ENCODE assay signal across 19 mouse cellular contexts in the genomic region with DNA sequence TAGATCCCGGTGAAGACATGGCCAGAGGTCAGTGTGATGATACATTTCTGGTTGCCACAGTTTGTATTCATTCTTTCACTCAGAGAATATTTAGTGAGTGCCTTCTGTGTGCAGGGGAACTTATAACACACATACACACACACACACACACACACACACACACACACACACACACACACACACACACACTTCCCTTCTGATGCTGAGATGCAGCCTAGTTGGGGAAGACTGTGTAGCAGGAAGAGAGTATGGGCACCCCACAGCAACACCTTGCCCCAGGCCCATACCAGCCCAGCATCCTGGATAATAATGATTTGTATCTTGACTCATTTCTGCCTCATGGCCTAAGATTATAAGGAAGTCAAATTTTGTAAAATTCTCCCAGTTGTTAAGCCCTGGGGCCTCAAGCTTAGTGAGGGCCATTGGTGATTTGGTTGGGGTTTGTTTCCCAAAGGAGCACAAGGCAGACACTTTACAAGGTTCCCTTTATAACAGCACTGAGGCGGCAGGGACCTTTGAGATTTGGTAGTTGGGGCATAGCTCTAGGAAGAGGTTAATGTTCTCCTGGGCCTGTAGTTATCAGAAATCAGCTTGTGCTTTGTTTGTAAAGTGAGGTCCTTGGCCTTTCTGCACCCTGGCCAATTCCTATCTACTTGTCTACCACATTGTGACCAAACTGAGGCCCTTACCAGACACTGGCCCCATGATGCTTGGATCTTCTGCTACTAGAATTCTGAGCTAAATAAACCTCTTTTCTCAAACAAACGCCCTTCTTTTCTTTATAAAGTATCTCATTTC.
DNase-seq lines count a peak whose midpoint lies in the region; ATAC-seq and TF ChIP-seq lines count a peak whose summit lies in the region.
"Had no signal": no experiment of that assay in that cellular context is flagged by ENCODE, and none has a peak within 500 bp of the region (broad histone marks: within the 10 kb centered on the region; RNA-seq: fewer than 3 reads in every experiment).

No protein-coding gene starts in this region.

- H3K4me1 ChIP-seq in hindbrain, embryonic 15.5 days (replicated peaks): peaks cover 12% of the 10 kb centered on the region
- H3K4me1 ChIP-seq in hindbrain, embryonic 11.5 days (replicated peaks; ENCODE audit: control insufficient read depth, insufficient read depth, low read length): no peaks in the 10 kb centered on the region
- H3K4me1 ChIP-seq in midbrain, embryonic 10.5 days: peaks cover 24% of the 10 kb centered on the region
- H3K4me1 ChIP-seq in midbrain, embryonic 11.5 days (ENCODE audit: control insufficient read depth, insufficient read depth, low read length): peaks cover 4% of the 10 kb centered on the region; the same call in 1 of the 2 replicates
- peaks cover 26 to 27% of the 10 kb centered on the region in 2 experiments for H3K4me1 ChIP-seq in MEL (ENCODE audit: control insufficient read depth in 1 of 2, insufficient read depth in 2 of 2, low read length in 2 of 2)
- H3K4me1 ChIP-seq: kidney, embryonic 15.5 days had no signal

- no peak for TF ChIP-seq EP300 in MEL (IDR thresholded peaks at IDR 0.05; ENCODE audit: low read depth in 1 of 2, low read length in 2 of 2)

- H3K9ac ChIP-seq in hindbrain, embryonic 15.5 days: no peak overlapping the region
- no peak overlapping the region for H3K9ac ChIP-seq in hindbrain, embryonic 11.5 days (ENCODE audit: low read depth, low read length)
- no peak overlapping the region; the same call in 1 of the 2 replicates for H3K9ac ChIP-seq in midbrain, embryonic 11.5 days (ENCODE audit: low read length)
- H3K9ac ChIP-seq in MEL (ENCODE audit: control insufficient read depth, low read depth, low read length, poor library complexity, severe bottlenecking): no peak overlapping the region
- H3K9ac ChIP-seq: embryonic facial prominence, embryonic 15.5 days; kidney, embryonic 15.5 days; liver, embryonic 15.5 days had no signal

- H3K79me2 ChIP-seq in MEL (ENCODE audit: control insufficient read depth, insufficient read depth, low read length, poor library complexity): no peaks in the 10 kb centered on the region

- H3K36me3 ChIP-seq in hindbrain, embryonic 15.5 days: no peaks in the 10 kb centered on the region
- no peaks in the 10 kb centered on the region for H3K36me3 ChIP-seq in hindbrain, embryonic 11.5 days (ENCODE audit: control insufficient read depth, insufficient read depth, low read length)
- peaks cover 13% of the 10 kb centered on the region; the same call in 1 of the 2 replicates for H3K36me3 ChIP-seq in midbrain, embryonic 10.5 days
- H3K36me3 ChIP-seq in midbrain, embryonic 11.5 days (ENCODE audit: control insufficient read depth, insufficient read depth, low read length): no peaks in the 10 kb centered on the region
- H3K36me3 ChIP-seq in MEL (ENCODE audit: control insufficient read depth in 1 of 2, insufficient read depth in 2 of 2, low read length in 2 of 2): peaks cover 0 to 25% of the 10 kb centered on the region in 2 experiments; a peak in 2 of 4 replicates
- H3K36me3 ChIP-seq: embryonic facial prominence, embryonic 15.5 days; G1E; heart, embryonic 10.5 days; kidney, embryonic 15.5 days; liver, embryonic 15.5 days had no signal

- no peak overlapping the region for H3K4me3 ChIP-seq in hindbrain, embryonic 15.5 days
- H3K4me3 ChIP-seq in hindbrain, embryonic 11.5 days (ENCODE audit: low read depth, low read length): no peak overlapping the region
- no peak overlapping the region for H3K4me3 ChIP-seq in midbrain, embryonic 10.5 days
- H3K4me3 ChIP-seq in midbrain, embryonic 11.5 days (ENCODE audit: low read depth, low read length): no peak overlapping the region
- H3K4me3 ChIP-seq in MEL (ENCODE audit: control insufficient read depth in 1 of 2, insufficient read depth in 1 of 2, low read depth in 2 of 2, low read length in 2 of 2): no peak overlapping the region
- H3K4me3 ChIP-seq: embryonic facial prominence, embryonic 15.5 days; gastrocnemius, adult 2 months; heart, embryonic 10.5 days; kidney, embryonic 15.5 days; liver, embryonic 15.5 days had no signal

- WGBS in hindbrain, embryonic 15.5 days: 92% methylated on average over 3 of the region's 3 CpGs
- 80% methylated on average over 3 of the region's 3 CpGs for WGBS in hindbrain, embryonic 11.5 days
- WGBS in midbrain, embryonic 10.5 days: 81% methylated on average over 3 of the region's 3 CpGs
- WGBS in midbrain, embryonic 11.5 days: 81% methylated on average over 3 of the region's 3 CpGs

- H3K27me3 ChIP-seq in hindbrain, embryonic 15.5 days: no peaks in the 10 kb centered on the region
- H3K27me3 ChIP-seq in hindbrain, embryonic 11.5 days (ENCODE audit: control insufficient read depth, insufficient read depth, low read length): no peaks in the 10 kb centered on the region
- no peaks in the 10 kb centered on the region for H3K27me3 ChIP-seq in midbrain, embryonic 10.5 days (ENCODE audit: low read depth, poor library complexity, severe bottlenecking)
- H3K27me3 ChIP-seq in midbrain, embryonic 11.5 days (ENCODE audit: control insufficient read depth, insufficient read depth, low read length): no peaks in the 10 kb centered on the region
- H3K27me3 ChIP-seq in MEL (ENCODE audit: control insufficient read depth in 1 of 2, insufficient read depth in 2 of 2, low read length in 2 of 2): no peaks in the 10 kb centered on the region
- H3K27me3 ChIP-seq: embryonic facial prominence, embryonic 15.5 days; kidney, embryonic 15.5 days; liver, embryonic 15.5 days had no signal

- no peak overlapping the region for H3K4me2 ChIP-seq in hindbrain, embryonic 15.5 days
- H3K4me2 ChIP-seq in hindbrain, embryonic 11.5 days (replicated peaks; ENCODE audit: low read depth, low read length): no peak overlapping the region
- H3K4me2 ChIP-seq in midbrain, embryonic 11.5 days: no peak overlapping the region
- H3K4me2 ChIP-seq: embryonic facial prominence, embryonic 15.5 days; kidney, embryonic 15.5 days; liver, embryonic 15.5 days had no signal

- no peak for TF ChIP-seq RAD21 in MEL (IDR thresholded peaks at IDR 0.05; ENCODE audit: low read depth, low read length)

- no peaks in the 10 kb centered on the region for H3K9me3 ChIP-seq in hindbrain, embryonic 15.5 days
- H3K9me3 ChIP-seq in hindbrain, embryonic 11.5 days (ENCODE audit: control insufficient read depth, low read length): no peaks in the 10 kb centered on the region
- no peaks in the 10 kb centered on the region for H3K9me3 ChIP-seq in midbrain, embryonic 10.5 days (replicated peaks)
- H3K9me3 ChIP-seq in midbrain, embryonic 11.5 days (ENCODE audit: control insufficient read depth, low read length): no peaks in the 10 kb centered on the region
- H3K9me3 ChIP-seq in MEL (replicated peaks; ENCODE audit: insufficient read depth, low read length): no peaks in the 10 kb centered on the region
- H3K9me3 ChIP-seq: embryonic facial prominence, embryonic 15.5 days; G1E; heart, embryonic 10.5 days; kidney, embryonic 15.5 days; liver, embryonic 15.5 days had no signal

- TF ChIP-seq POLR2A in MEL (IDR thresholded peaks at IDR 0.05; ENCODE audit: control insufficient read depth in 1 of 2, insufficient read depth in 1 of 2, low read depth in 1 of 2, low read length in 2 of 2, poor library complexity in 1 of 2): no peak

- DNase-seq in hindbrain, embryonic 11.5 days (ENCODE audit: low spot score): no peak
- no peak for DNase-seq in midbrain, embryonic 10.5 days (ENCODE audit: low spot score)
- no peak for DNase-seq in midbrain, embryonic 11.5 days (ENCODE audit: low spot score, missing footprints)
- peak; percentile 53 for DNase-seq in CD4-positive helper T cell, adult 2 months (ENCODE audit: low read depth, low spot score)
- peak; percentile 32 for DNase-seq in MEL (ENCODE audit: low read depth, low spot score)
- DNase-seq in adrenal gland, adult (ENCODE audit: inconsistent age in 2 of 2, low spot score in 1 of 2): no peak
- DNase-seq: adrenal gland, postnatal 36 days; gastrocnemius, adult 2 months; heart, postnatal 10 days; kidney, postnatal 4 days; layer of hippocampus, adult 9-11 months; midbrain, embryonic 14.5 days; retina, postnatal 1 day had no signal

- H3K27ac ChIP-seq in hindbrain, embryonic 15.5 days (replicated peaks): 0 out of 2 replicates have a peak overlapping the region, but pooled peaks have one; percentile 56
- no peak overlapping the region for H3K27ac ChIP-seq in hindbrain, embryonic 11.5 days (ENCODE audit: low read depth, low read length)
- H3K27ac ChIP-seq in midbrain, embryonic 10.5 days (replicated peaks): peak overlapping the region; percentile 38; the same call in 1 of the 2 replicates
- no peak overlapping the region for H3K27ac ChIP-seq in midbrain, embryonic 11.5 days (ENCODE audit: low read depth, low read length)
- H3K27ac ChIP-seq in MEL (ENCODE audit: control insufficient read depth, low read depth, low read length): no peak overlapping the region
- H3K27ac ChIP-seq: embryonic facial prominence, embryonic 15.5 days; gastrocnemius, adult 2 months; heart, embryonic 10.5 days; kidney, embryonic 15.5 days; liver, embryonic 15.5 days had no signal

- ATAC-seq in hindbrain, embryonic 15.5 days (ENCODE audit: low FRiP score, low read depth): no peak
- no peak for ATAC-seq in hindbrain, embryonic 11.5 days (ENCODE audit: low FRiP score)
- ATAC-seq in midbrain, embryonic 11.5 days (ENCODE audit: low FRiP score): no peak

- TF ChIP-seq CTCF in MEL (IDR thresholded peaks at IDR 0.05 in 2 of 3, conservative IDR thresholded peaks at IDR 0.05 in 1 of 3; ENCODE audit: control insufficient read depth in 1 of 3, insufficient read depth in 1 of 3, low read depth in 2 of 3, low read length in 3 of 3, poor library complexity in 1 of 3, severe bottlenecking in 1 of 3): no peak

TF ChIP-seq in MEL, 35 proteins besides CTCF, POLR2A, EP300 and RAD21:
- TF ChIP-seq ELF1 (IDR thresholded peaks at IDR 0.05; ENCODE audit: low read depth, low read length): no peak
- no peak for TF ChIP-seq NELFE (IDR thresholded peaks at IDR 0.05; ENCODE audit: low read depth, low read length)
- TF ChIP-seq JUND (IDR thresholded peaks at IDR 0.05; ENCODE audit: low read depth, low read length): no peak
- TF ChIP-seq MYB (IDR thresholded peaks at IDR 0.05; ENCODE audit: low read depth, low read length): no peak

Comparison
In these comparisons a context has a peak if more than half of its experiments do, and no peak if none do; other contexts are left out.
1. H3K27ac ChIP-seq: peak in hindbrain, embryonic 15.5 days (single experiment) and midbrain, embryonic 10.5 days (single experiment); none in hindbrain, embryonic 11.5 days (single experiment), midbrain, embryonic 11.5 days (single experiment) and MEL (single experiment).
2. DNase-seq: peak in CD4-positive helper T cell, adult 2 months (single experiment) and MEL (single experiment); none in hindbrain, embryonic 11.5 days (single experiment), midbrain, embryonic 10.5 days (single experiment), midbrain, embryonic 11.5 days (single experiment) and adrenal gland, adult (0 of 2).